Mouse (Mus musculus) layer of hippocampus, adult 9-10 months (tissue): Measurements from ENCODE around the gene Tbc1d14.

Experiments
- DNase-seq: peaks from one replicate; pipeline ENCODE4 v3.0.0; 2022; ENCODE audit warnings: low spot score

Tbc1d14 gene

DNA sequence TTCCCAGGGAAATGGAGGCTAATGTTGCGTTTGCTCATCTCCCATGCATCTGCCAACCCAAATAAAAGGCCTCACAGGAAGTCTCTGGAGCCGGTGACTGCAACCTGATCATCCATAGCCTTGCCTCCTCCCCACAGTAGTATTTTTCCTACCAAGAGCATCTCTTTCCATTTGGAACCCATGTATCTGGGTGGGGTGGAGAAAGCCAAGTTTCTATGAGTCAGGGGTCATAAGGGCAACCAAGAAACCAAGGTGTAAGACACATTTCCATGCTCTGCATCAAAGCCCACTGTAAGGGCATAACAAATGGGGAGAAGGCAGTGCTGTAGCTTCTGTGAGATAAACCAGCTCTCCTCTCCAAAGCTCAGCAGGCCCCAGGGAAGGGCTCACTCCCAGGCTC lies 131.8 kb downstream of the Tbc1d14 start:
- no peak for DNase-seq

DNA sequence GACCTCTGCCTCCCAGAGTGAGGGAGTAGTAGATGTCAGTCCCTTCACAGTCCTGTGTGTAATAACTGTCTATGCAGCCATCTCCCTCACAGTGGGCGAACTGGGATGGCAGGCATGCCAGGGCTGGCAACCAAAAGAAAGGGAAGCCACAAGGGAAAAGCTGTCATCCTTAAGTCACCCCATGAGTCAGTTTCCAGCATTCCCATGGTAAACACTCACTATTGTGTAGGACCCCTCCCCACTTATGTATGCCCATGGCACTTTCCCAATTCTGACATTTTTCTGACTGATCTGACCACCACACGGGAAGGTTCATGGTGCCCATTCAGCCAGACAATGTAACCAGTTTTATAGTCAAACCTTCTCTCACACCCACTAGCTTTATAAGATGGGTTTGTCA lies 132.4 kb downstream of the Tbc1d14 start:
- DNase-seq, result no peak

DNA sequence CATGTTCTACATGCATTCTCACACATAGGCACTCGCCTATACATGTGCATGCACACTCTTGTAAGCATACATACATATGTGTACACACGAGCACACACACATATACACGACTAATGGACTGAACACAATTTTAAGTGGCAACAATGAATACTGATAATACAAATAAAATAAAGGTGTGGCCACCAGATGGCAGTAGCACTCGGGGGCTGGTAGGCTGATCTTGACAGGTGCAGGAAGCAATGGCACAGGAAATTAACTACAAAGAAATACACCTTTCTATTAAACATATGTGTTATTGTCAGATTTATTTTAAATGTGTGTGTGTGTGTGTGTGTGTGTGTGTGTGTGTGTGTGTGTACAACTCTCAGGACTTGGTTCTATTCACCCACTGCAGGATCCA lies 134.2 kb downstream of the Tbc1d14 start:
- no peak for DNase-seq

DNA sequence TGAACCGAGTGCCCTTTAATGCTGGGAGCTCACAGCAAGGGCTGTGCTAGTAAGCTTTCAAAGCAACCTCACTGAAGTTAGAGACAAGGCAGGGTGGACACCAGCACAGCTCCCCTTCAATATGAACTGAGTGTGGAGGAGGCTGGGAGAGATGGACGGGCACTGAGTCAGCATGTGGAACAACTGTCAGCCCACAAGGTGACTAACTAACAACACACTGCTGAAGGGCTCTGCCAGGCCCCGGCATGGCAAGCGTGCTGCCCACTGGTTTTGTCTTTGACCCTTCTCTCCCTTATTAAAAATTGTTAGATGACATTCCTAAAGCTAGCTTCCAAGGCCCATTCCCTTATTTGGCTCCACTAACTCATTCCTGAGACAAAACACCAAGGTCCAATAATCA lies 135.4 kb downstream of the Tbc1d14 start:
- DNase-seq, result no peak

DNA sequence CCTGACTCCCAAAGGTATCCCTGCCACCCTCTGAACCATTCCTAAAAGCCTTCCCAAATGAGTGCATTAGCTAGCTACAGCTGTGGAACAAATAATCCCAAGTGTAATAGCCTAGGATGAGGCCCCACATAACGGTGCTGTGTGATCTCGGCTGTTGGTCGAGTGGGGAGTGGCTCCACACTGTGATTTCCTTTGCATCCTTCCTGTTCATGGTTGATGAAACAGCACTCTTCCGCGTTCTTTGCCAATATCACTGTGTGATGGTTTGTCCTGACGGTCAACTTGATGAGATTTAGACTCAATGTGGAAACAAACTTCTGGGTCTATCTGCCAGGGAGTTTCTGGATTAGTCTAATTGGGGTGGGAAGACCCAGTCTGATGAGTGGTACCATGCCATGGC lies 140.3 kb downstream of the Tbc1d14 start:
- DNase-seq, result no peak

DNA sequence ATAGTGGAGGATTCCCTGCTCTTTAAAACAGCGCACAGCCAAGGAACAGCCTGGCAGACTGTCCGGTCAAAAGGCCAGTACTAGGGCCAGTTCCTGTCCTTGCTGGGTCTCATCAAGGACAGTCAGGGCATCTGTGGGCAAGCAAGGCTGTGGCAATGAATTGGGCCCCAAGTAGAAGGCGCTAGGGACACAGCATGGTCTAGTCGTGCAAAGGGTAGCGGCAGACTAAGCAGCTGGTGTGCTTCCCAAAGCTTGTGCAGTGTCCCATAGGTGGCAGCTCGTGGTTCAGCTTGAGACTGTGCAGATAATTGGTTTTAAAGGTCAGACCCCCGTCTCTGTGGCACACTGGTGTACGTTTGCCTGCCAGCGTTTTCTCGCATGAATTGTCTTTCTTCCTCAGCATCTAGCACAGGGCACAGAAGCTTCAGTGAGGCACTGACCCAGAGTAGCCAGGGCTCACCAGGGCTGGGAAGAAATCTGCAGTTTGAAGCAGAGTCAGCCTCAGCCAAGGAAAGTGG lies 141.1 kb downstream of the Tbc1d14 start:
- DNase-seq, result no peak

DNA sequence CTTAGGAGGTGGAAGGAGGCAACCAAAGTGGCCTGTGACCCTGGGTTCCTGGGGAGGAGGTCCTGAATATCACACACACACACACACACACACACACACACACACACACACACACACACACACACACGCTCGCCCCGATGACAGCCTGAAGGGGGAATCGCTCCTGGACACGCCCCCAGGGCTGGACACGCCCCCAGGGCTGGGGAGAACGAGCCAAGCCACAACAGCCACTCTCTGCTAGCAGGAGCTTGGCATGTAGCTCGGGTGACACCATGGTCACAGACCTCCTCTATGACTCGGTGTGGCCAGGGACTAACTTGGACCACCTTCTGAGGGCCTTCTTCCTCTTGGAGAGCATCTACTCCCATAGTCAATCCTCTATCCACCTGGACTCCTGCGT lies 142.0 kb downstream of the Tbc1d14 start:
- no peak for DNase-seq

DNA sequence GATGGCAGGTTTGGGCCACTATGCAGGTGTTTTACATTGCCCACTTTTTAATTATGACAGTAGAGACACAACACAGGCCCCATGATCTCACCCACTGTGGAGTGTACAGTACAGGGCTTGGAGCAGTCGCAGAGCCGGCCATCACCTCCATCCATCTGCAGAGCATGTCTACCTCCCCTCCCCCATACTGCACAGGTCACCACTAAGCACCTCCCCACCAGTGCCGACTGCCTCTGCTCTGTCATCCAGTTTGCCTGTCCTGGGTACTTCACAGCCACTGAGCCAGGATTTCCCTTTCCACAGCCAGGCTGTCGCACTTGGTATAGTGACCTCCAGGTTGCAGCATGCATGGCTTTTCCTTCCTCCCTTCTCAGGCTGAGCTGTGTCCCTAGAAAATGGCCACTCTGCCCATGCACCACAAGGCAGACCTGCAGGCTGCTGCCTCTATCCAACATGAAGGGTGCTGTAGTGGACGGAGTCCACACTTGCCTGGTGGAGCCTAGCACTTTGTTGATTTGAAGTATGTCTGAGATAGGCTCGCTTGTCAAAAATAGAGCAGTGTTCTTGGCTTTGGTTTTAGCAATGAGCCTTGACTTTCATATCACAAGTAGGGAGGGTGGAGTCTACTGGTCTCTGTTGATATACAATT lies 143.2 kb downstream of the Tbc1d14 start:
- DNase-seq, result no peak

DNA sequence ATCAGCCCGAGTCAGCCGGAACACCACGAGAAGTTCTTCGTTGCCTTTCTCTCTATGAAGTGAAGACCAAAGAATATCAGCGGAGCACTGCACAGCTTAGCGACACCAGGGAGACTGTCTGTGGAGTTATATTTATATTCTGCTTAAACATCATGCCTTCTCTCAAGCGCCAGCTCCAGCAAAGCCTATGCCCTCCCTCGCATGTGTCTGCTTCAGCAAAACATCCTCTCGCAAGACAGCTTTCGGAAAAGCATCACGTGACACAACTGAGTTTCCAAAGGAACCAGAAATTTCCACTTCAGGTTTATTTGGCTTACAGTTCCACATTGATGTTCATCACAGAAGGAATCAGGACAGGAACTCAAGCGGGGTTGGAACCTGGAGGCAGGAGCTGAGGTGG lies 145.2 kb downstream of the Tbc1d14 start:
- DNase-seq, result no peak

DNA sequence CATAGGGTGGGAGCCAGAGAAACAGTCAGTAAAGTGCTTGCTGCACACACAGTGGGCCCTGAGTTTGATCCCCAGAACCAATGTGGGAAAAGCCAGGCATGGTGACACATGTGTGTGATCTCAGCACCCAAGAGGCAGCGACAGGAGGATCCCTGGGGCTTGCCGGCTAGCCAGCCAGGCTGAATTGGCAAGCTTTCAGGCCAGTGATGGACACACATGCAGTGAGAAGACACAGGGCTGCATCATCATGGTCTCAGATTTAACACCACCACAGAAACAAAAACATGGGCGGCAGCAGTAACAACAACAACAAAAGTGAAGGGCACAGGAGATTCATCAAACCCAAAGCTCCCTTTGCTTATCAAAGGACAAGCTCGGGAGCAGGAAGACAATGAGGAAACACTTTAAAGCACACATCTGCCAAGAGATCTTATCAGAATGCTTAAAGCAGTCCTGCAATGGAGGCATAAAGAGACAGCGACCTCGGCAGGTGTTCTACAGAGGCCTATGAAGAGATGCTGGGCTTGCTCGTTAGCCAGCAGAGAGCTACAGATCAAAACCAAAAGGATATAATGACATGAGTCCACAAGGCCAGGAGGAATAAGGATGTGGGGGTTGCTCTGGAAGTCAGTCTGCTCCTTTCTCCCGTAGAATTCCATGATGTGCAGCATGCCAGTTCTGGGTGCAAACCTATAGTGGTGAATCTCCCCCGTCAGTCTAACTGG lies 146.7 kb downstream of the Tbc1d14 start:
- no peak for DNase-seq

DNA sequence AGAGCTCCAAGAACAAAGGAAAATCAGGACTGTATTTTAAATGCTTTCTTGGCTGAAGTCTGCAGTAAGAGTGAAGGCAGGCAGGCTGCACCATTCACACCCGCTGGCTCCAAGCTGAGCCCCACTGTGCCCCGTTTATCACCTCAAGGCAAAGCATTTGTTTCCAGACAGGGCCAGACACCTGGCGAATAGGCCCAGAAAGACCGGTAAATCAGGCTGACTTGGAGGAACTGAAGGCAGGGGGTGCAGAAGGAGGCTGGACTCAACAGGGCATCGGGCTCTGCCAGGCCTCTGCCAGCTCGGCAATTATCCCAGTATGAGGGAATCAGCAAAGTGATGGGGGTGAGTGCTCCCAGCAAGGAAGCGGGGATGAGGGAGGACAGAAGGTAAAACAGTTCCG lies 148.0 kb downstream of the Tbc1d14 start:
- no peak for DNase-seq

DNA sequence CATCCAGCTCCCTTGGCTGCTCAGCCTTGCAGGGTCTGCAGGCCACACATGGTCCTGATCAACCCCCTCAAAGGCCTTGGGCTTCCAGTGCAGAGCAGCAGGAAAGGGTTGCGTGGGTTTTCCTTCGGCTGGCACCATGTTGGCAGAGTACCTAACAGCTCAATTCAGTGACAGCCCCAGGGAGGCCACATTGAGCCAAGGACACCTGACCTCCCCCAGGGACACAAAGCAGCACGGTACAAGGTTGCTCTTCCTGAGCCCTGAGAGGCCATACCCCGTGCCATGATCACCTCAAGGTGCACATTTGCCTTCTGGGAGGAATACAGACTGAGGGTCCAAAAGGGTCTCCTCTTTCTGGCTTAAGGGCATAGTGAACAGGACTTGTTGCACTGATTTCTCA lies 148.5 kb downstream of the Tbc1d14 start:
- no peak for DNase-seq

DNA sequence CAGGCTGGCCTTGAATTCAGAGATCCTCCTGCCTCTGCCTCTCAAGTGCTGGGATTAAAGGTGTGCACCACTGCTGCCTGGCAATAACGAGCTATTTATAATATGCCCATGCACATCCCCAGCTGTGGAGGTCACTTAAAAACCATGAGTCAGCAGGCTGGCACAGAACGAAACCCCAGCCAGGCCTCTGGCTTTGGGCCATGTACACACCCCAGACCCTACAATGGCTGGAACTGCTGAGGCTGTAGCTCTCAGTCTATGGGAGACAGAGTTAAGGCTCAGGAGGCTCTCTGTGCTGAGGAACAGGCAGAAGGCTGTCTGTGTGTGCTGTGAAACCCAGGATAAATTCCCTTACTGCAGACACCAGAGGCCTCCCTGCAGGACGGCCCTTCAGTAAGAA lies 152.3 kb downstream of the Tbc1d14 start:
- no peak for DNase-seq
